ENCODE assay signal across 13 mouse cellular contexts in the genomic region with DNA sequence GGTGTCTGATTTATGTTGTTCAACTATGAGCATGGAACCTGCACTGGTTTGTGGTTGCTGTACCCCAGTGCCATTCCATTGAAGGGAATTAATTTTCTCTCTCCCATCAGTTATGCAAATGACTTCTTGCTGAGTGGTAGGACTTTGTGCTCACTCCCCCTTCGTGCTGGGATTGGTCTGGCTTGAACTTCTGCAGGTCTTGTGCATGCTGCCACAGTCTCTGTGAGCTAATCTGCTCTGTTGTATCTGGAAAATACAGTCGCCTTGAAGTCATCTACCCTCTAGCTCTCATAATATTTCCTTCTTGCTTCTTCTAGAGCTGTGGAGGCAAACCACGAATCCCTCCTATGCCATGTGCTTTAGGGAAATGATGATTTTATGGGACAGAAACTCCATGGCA.
"Had no signal": no experiment of that assay in that cellular context is flagged by ENCODE, and none has a peak within 500 bp of the region (broad histone marks: within the 10 kb centered on the region; RNA-seq: fewer than 3 reads in every experiment).

No protein-coding gene starts in this region.

- DNase-seq: kidney, postnatal 25 days; layer of hippocampus, adult 9-11 months; liver, embryonic 13.5 days; lung, adult 2 months; lung, postnatal 14 days; lung, postnatal 4 days; midbrain, embryonic 14.5 days; thymus, adult 2 months; thymus, postnatal 25 days had no signal

- H3K9me3 ChIP-seq: kidney, embryonic 15.5 days; liver, embryonic 13.5 days had no signal

- H3K4me1 ChIP-seq: liver, embryonic 13.5 days had no signal

- H3K27ac ChIP-seq: layer of hippocampus, adult 2 months; liver, embryonic 13.5 days; stomach, postnatal 0 days had no signal

- H3K9ac ChIP-seq: kidney, embryonic 15.5 days; liver, embryonic 13.5 days had no signal

- H3K4me2 ChIP-seq: kidney, embryonic 15.5 days; liver, embryonic 13.5 days; midbrain, embryonic 11.5 days had no signal

- H3K4me3 ChIP-seq: kidney, embryonic 15.5 days; layer of hippocampus, adult 2 months; liver, embryonic 13.5 days had no signal

- H3K27me3 ChIP-seq: kidney, embryonic 15.5 days; liver, embryonic 13.5 days had no signal

- H3K36me3 ChIP-seq: kidney, embryonic 15.5 days; liver, embryonic 13.5 days had no signal
